Mouse (Mus musculus): ENCODE results near the gene Ifnlr1. TPM values are rescaled to one million over a fixed set of nuclear protein-coding genes. Genes with fewer than 3 reads are reported as not detected.
"Not testable (repeated sequence)": the region's sequence is repeated elsewhere in the genome, so short reads cannot be mapped to it uniquely, and the experiment has no call there.

Gene Ifnlr1
- polyA plus RNA-seq, 2 experiments: 1.1 to 3.1 TPM

- Histone ChIP-seq H3K36me3 (ENCODE audit: control insufficient read depth, insufficient read depth, low read length) (no peaks in the 10 kb centered on the region), H3K27ac (replicated peaks; ENCODE audit: low read depth, low read length) (no peak overlapping the region), H3K4me2 (replicated peaks; ENCODE audit: low read depth, low read length, severe bottlenecking) (no peak overlapping the region), H3K27me3 (ENCODE audit: control insufficient read depth, insufficient read depth, low read length) (no peaks in the 10 kb centered on the region), H3K4me1 (ENCODE audit: control insufficient read depth, insufficient read depth, low read length) (no peaks in the 10 kb centered on the region), H3K9me3 (ENCODE audit: control insufficient read depth, low read length) (no peaks in the 10 kb centered on the region), H3K9ac (ENCODE audit: low read depth, low read length, severe bottlenecking) (no peak overlapping the region), H3K4me3 (replicated peaks; ENCODE audit: low read length) (no peak overlapping the region)
- no peak for TF ChIP-seq POLR2A (IDR thresholded peaks at IDR 0.05; ENCODE audit: borderline replicate concordance, extremely low read depth, insufficient read depth, insufficient read length)
- 84% methylated on average over 6 of the region's 6 CpGs for WGBS
- ATAC-seq (ENCODE audit: low FRiP score, low read depth) (no peak), DNase-seq (ENCODE audit: low spot score) (no peak)
Measured at GRCm38 (mm10) chr4:135704016-135704415, 17.9 kb downstream of the Ifnlr1 start.

- Histone ChIP-seq H3K27me3 (ENCODE audit: control insufficient read depth, insufficient read depth, low read length) (no peaks in the 10 kb centered on the region), H3K4me1 (ENCODE audit: control insufficient read depth, insufficient read depth, low read length) (no peaks in the 10 kb centered on the region), H3K4me2 (replicated peaks; ENCODE audit: low read depth, low read length, severe bottlenecking) (no peak overlapping the region), H3K9me3 (ENCODE audit: control insufficient read depth, low read length) (no peaks in the 10 kb centered on the region), H3K27ac (replicated peaks; ENCODE audit: low read depth, low read length) (no peak overlapping the region), H3K9ac (ENCODE audit: low read depth, low read length, severe bottlenecking) (no peak overlapping the region), H3K36me3 (ENCODE audit: control insufficient read depth, insufficient read depth, low read length) (no peaks in the 10 kb centered on the region), H3K4me3 (replicated peaks; ENCODE audit: low read length) (no peak overlapping the region)
- DNase-seq (ENCODE audit: low spot score): no peak
- no peak for TF ChIP-seq POLR2A (IDR thresholded peaks at IDR 0.05; ENCODE audit: borderline replicate concordance, extremely low read depth, insufficient read depth, insufficient read length)
- ATAC-seq (ENCODE audit: low FRiP score, low read depth): no peak
- WGBS: 87% methylated on average over 6 of the region's 6 CpGs
Measured at GRCm38 (mm10) chr4:135706045-135706444, 20.0 kb downstream of the Ifnlr1 start.

- H3K36me3 ChIP-seq (ENCODE audit: control insufficient read depth, insufficient read depth, low read length): no peaks in the 10 kb centered on the region
- 10% methylated on average over 8 of the region's 8 CpGs for WGBS
- H3K4me3 ChIP-seq (replicated peaks; ENCODE audit: low read length): no peak overlapping the region; the same call in 1 of the 2 replicates
- peak overlapping the region; percentile 37; the same call in 1 of the 2 replicates for H3K4me2 ChIP-seq (replicated peaks; ENCODE audit: low read depth, low read length, severe bottlenecking)
- no peaks in the 10 kb centered on the region for H3K27me3 ChIP-seq (ENCODE audit: control insufficient read depth, insufficient read depth, low read length)
- H3K27ac ChIP-seq (replicated peaks; ENCODE audit: low read depth, low read length): no peak overlapping the region
- no peak overlapping the region for H3K9ac ChIP-seq (ENCODE audit: low read depth, low read length, severe bottlenecking)
- H3K4me1 ChIP-seq (ENCODE audit: control insufficient read depth, insufficient read depth, low read length): no peaks in the 10 kb centered on the region
- no peak for TF ChIP-seq POLR2A (IDR thresholded peaks at IDR 0.05; ENCODE audit: borderline replicate concordance, extremely low read depth, insufficient read depth, insufficient read length)
- ATAC-seq (ENCODE audit: low FRiP score, low read depth): peak; percentile 77; the same call in 1 of the 2 replicates
- H3K9me3 ChIP-seq (ENCODE audit: control insufficient read depth, low read length): no peaks in the 10 kb centered on the region
- peak; percentile 59 for DNase-seq (ENCODE audit: low spot score)
Measured at GRCm38 (mm10) chr4:135709072-135709564, 23.0 kb downstream of the Ifnlr1 start.

GRCm38 (mm10) chr4:135709621-135710020 lies 23.5 kb downstream of the Ifnlr1 start:
- Histone ChIP-seq H3K4me3 (replicated peaks; ENCODE audit: low read length) (no peak overlapping the region), H3K36me3 (ENCODE audit: control insufficient read depth, insufficient read depth, low read length) (no peaks in the 10 kb centered on the region), H3K4me2 (replicated peaks; ENCODE audit: low read depth, low read length, severe bottlenecking) (no peak overlapping the region), H3K9ac (ENCODE audit: low read depth, low read length, severe bottlenecking) (no peak overlapping the region), H3K4me1 (ENCODE audit: control insufficient read depth, insufficient read depth, low read length) (no peaks in the 10 kb centered on the region), H3K27ac (replicated peaks; ENCODE audit: low read depth, low read length) (no peak overlapping the region), H3K27me3 (ENCODE audit: control insufficient read depth, insufficient read depth, low read length) (no peaks in the 10 kb centered on the region), H3K9me3 (ENCODE audit: control insufficient read depth, low read length) (no peaks in the 10 kb centered on the region)
- DNase-seq (ENCODE audit: low spot score): no peak
- 68% methylated on average over 11 of the region's 11 CpGs for WGBS
- no peak for TF ChIP-seq POLR2A (IDR thresholded peaks at IDR 0.05; ENCODE audit: borderline replicate concordance, extremely low read depth, insufficient read depth, insufficient read length)
- no peak for ATAC-seq (ENCODE audit: low FRiP score, low read depth)

GRCm38 (mm10) chr4:135710392-135710791 lies 24.3 kb downstream of the Ifnlr1 start:
- Histone ChIP-seq H3K9ac (ENCODE audit: low read depth, low read length, severe bottlenecking) (no peak overlapping the region), H3K27me3 (ENCODE audit: control insufficient read depth, insufficient read depth, low read length) (no peaks in the 10 kb centered on the region), H3K4me3 (replicated peaks; ENCODE audit: low read length) (no peak overlapping the region), H3K4me1 (ENCODE audit: control insufficient read depth, insufficient read depth, low read length) (no peaks in the 10 kb centered on the region), H3K9me3 (ENCODE audit: control insufficient read depth, low read length) (no peaks in the 10 kb centered on the region), H3K4me2 (replicated peaks; ENCODE audit: low read depth, low read length, severe bottlenecking) (no peak overlapping the region), H3K36me3 (ENCODE audit: control insufficient read depth, insufficient read depth, low read length) (no peaks in the 10 kb centered on the region), H3K27ac (replicated peaks; ENCODE audit: low read depth, low read length) (no peak overlapping the region)
- ATAC-seq (ENCODE audit: low FRiP score, low read depth): no peak
- WGBS: 81% methylated on average over 3 of the region's 3 CpGs
- TF ChIP-seq POLR2A (IDR thresholded peaks at IDR 0.05; ENCODE audit: borderline replicate concordance, extremely low read depth, insufficient read depth, insufficient read length): no peak
- DNase-seq (ENCODE audit: low spot score): no peak

GRCm38 (mm10) chr4:135714776-135715175 lies 28.7 kb downstream of the Ifnlr1 start:
- WGBS: 80% methylated on average over 8 of the region's 8 CpGs
- Histone ChIP-seq H3K9me3 (ENCODE audit: control insufficient read depth, low read length) (no peaks in the 10 kb centered on the region), H3K9ac (ENCODE audit: low read depth, low read length, severe bottlenecking) (no peak overlapping the region), H3K4me1 (ENCODE audit: control insufficient read depth, insufficient read depth, low read length) (no peaks in the 10 kb centered on the region), H3K27ac (replicated peaks; ENCODE audit: low read depth, low read length) (no peak overlapping the region), H3K4me3 (replicated peaks; ENCODE audit: low read length) (no peak overlapping the region), H3K27me3 (ENCODE audit: control insufficient read depth, insufficient read depth, low read length) (no peaks in the 10 kb centered on the region), H3K36me3 (ENCODE audit: control insufficient read depth, insufficient read depth, low read length) (no peaks in the 10 kb centered on the region), H3K4me2 (replicated peaks; ENCODE audit: low read depth, low read length, severe bottlenecking) (no peak overlapping the region)
- DNase-seq (ENCODE audit: low spot score): no peak
- no peak for TF ChIP-seq POLR2A (IDR thresholded peaks at IDR 0.05; ENCODE audit: borderline replicate concordance, extremely low read depth, insufficient read depth, insufficient read length)
- ATAC-seq (ENCODE audit: low FRiP score, low read depth): no peak

GRCm38 (mm10) chr4:135716438-135716837 lies 30.4 kb downstream of the Ifnlr1 start:
- not testable (repeated sequence) for H3K36me3 ChIP-seq (ENCODE audit: control insufficient read depth, insufficient read depth, low read length); H3K27ac ChIP-seq (replicated peaks; ENCODE audit: low read depth, low read length)
- 94% methylated on average over 11 of the region's 11 CpGs for WGBS

More at GRCm38 (mm10) chr4:135716438-135716837, 30.4 kb downstream of the Ifnlr1 start:
- not testable (repeated sequence) for H3K4me3 ChIP-seq (replicated peaks; ENCODE audit: low read length); H3K4me1 ChIP-seq (ENCODE audit: control insufficient read depth, insufficient read depth, low read length); H3K9ac ChIP-seq (ENCODE audit: low read depth, low read length, severe bottlenecking); DNase-seq (ENCODE audit: low spot score); H3K27me3 ChIP-seq (ENCODE audit: control insufficient read depth, insufficient read depth, low read length); ATAC-seq (ENCODE audit: low FRiP score, low read depth); H3K4me2 ChIP-seq (replicated peaks; ENCODE audit: low read depth, low read length, severe bottlenecking); H3K9me3 ChIP-seq (ENCODE audit: control insufficient read depth, low read length)
